13 mouse cellular contexts compared by ENCODE assay signal in genomic region chr1:86977018-86977417, GRCm38 (mm10).
"Had no signal": no experiment of that assay in that cellular context is flagged by ENCODE, and none has a peak within 500 bp of the region (broad histone marks: within the 10 kb centered on the region; RNA-seq: fewer than 3 reads in every experiment).

No protein-coding gene starts in this region.

- H3K9me3 ChIP-seq: embryonic facial prominence, embryonic 10.5 days; embryonic facial prominence, embryonic 12.5 days; embryonic facial prominence, embryonic 13.5 days; embryonic facial prominence, embryonic 15.5 days; forebrain, embryonic 10.5 days; forebrain, embryonic 12.5 days; forebrain, embryonic 13.5 days; forebrain, embryonic 15.5 days had no signal

- H3K9ac ChIP-seq: embryonic facial prominence, embryonic 12.5 days; embryonic facial prominence, embryonic 13.5 days; embryonic facial prominence, embryonic 15.5 days; forebrain, embryonic 12.5 days; forebrain, embryonic 13.5 days; forebrain, embryonic 15.5 days; forebrain, postnatal 0 days had no signal

- H3K27me3 ChIP-seq: embryonic facial prominence, embryonic 12.5 days; embryonic facial prominence, embryonic 13.5 days; embryonic facial prominence, embryonic 15.5 days; forebrain, embryonic 12.5 days; forebrain, embryonic 13.5 days; forebrain, embryonic 15.5 days had no signal

- H3K4me2 ChIP-seq: embryonic facial prominence, embryonic 12.5 days; embryonic facial prominence, embryonic 13.5 days; embryonic facial prominence, embryonic 15.5 days; forebrain, embryonic 12.5 days; forebrain, embryonic 13.5 days; forebrain, embryonic 15.5 days had no signal

- H3K4me3 ChIP-seq: embryonic facial prominence, embryonic 10.5 days; embryonic facial prominence, embryonic 12.5 days; embryonic facial prominence, embryonic 13.5 days; embryonic facial prominence, embryonic 15.5 days; erythroblast, embryonic 14.5 days; forebrain, embryonic 10.5 days; forebrain, embryonic 12.5 days; forebrain, embryonic 13.5 days; forebrain, embryonic 15.5 days; gastrocnemius, adult 2 months; heart, adult 2 months had no signal

- H3K4me1 ChIP-seq: embryonic facial prominence, embryonic 10.5 days; embryonic facial prominence, embryonic 12.5 days; embryonic facial prominence, embryonic 13.5 days; embryonic facial prominence, embryonic 15.5 days; forebrain, embryonic 10.5 days; forebrain, embryonic 12.5 days; forebrain, embryonic 13.5 days; forebrain, embryonic 15.5 days had no signal

- H3K27ac ChIP-seq: embryonic facial prominence, embryonic 10.5 days; embryonic facial prominence, embryonic 12.5 days; embryonic facial prominence, embryonic 13.5 days; embryonic facial prominence, embryonic 15.5 days; forebrain, embryonic 10.5 days; forebrain, embryonic 12.5 days; forebrain, embryonic 13.5 days; forebrain, embryonic 15.5 days; gastrocnemius, adult 2 months; heart, adult 2 months had no signal

- ATAC-seq: forebrain, embryonic 13.5 days; forebrain, embryonic 14.5 days; forebrain, embryonic 15.5 days; forebrain, postnatal 0 days had no signal
